Mouse (Mus musculus) right cerebral cortex, postnatal 14 days (tissue): ENCODE data around the gene Pgap3.
"Not testable (repeated sequence)": the region's sequence is repeated elsewhere in the genome, so short reads cannot be mapped to it uniquely, and the experiment has no call there.

Experiments
- DNase-seq: peaks from one replicate; pipeline ENCODE4 v3.0.0; 2022

The Pgap3 gene

GRCm38 (mm10) chr11:98409341-98409822 lies 9.1 kb upstream of the Pgap3 start:
- no peak for DNase-seq

- no peak for DNase-seq
Measured at GRCm38 (mm10) chr11:98408872-98409271, 8.6 kb upstream of the Pgap3 start.

GRCm38 (mm10) chr11:98406621-98407020 lies 6.3 kb upstream of the Pgap3 start:
- no peak for DNase-seq

GRCm38 (mm10) chr11:98400816-98401215 lies 526 bp upstream of the Pgap3 start:
- no peak for DNase-seq

- DNase-seq, result no peak
Measured at GRCm38 (mm10) chr11:98397946-98398345, 2.3 kb downstream of the Pgap3 start.

- DNase-seq, result no peak
Measured at GRCm38 (mm10) chr11:98395041-98395440, 5.2 kb downstream of the Pgap3 start.

GRCm38 (mm10) chr11:98394301-98394700 lies 6.0 kb downstream of the Pgap3 start:
- DNase-seq, result no peak

- no peak for DNase-seq
Measured at GRCm38 (mm10) chr11:98393317-98393716, 7.0 kb downstream of the Pgap3 start.

- DNase-seq, result no peak
Measured at GRCm38 (mm10) chr11:98392645-98393044, 7.6 kb downstream of the Pgap3 start.

GRCm38 (mm10) chr11:98392034-98392433 lies 8.3 kb downstream of the Pgap3 start:
- DNase-seq, result no peak

- DNase-seq, result no peak
Measured at GRCm38 (mm10) chr11:98390141-98390540, 10.1 kb downstream of the Pgap3 start.

- DNase-seq, result peak; percentile 78
Measured at GRCm38 (mm10) chr11:98389221-98389780, 11.0 kb downstream of the Pgap3 start.

GRCm38 (mm10) chr11:98388282-98388681 lies 12.0 kb downstream of the Pgap3 start:
- DNase-seq, result no peak

GRCm38 (mm10) chr11:98387056-98387577 lies 13.2 kb downstream of the Pgap3 start:
- DNase-seq, result no peak

- no peak for DNase-seq
Measured at GRCm38 (mm10) chr11:98386596-98386995, 13.7 kb downstream of the Pgap3 start.

- no peak for DNase-seq
Measured at GRCm38 (mm10) chr11:98385638-98386585, 14.4 kb downstream of the Pgap3 start, which contains the start of gene Pnmt. Pnmt (plus strand) TSS chr11:98386450.

GRCm38 (mm10) chr11:98384721-98385637 lies 15.3 kb downstream of the Pgap3 start:
- no peak for DNase-seq

- no peak for DNase-seq
Measured at GRCm38 (mm10) chr11:98384216-98384615, 16.1 kb downstream of the Pgap3 start.

GRCm38 (mm10) chr11:98383261-98384030 lies 16.8 kb downstream of the Pgap3 start, which contains the start of gene Tcap:
Tcap (plus strand) TSS chr11:98383811.
- DNase-seq, result no peak

- not testable (repeated sequence) for DNase-seq
Measured at GRCm38 (mm10) chr11:98382405-98382804, 17.9 kb downstream of the Pgap3 start.

- DNase-seq, result no peak
Measured at GRCm38 (mm10) chr11:98381651-98382050, 18.6 kb downstream of the Pgap3 start.

GRCm38 (mm10) chr11:98380106-98380505 lies 20.2 kb downstream of the Pgap3 start:
- DNase-seq, result no peak
